Mouse (Mus musculus): ENCODE measurements around the gene Mras. TPM values are rescaled to one million over a fixed set of nuclear protein-coding genes. Genes with fewer than 3 reads are reported as not detected.

Mras gene
- polyA plus RNA-seq, 1 experiment from 2014 or later: 7.5 TPM

DNA sequence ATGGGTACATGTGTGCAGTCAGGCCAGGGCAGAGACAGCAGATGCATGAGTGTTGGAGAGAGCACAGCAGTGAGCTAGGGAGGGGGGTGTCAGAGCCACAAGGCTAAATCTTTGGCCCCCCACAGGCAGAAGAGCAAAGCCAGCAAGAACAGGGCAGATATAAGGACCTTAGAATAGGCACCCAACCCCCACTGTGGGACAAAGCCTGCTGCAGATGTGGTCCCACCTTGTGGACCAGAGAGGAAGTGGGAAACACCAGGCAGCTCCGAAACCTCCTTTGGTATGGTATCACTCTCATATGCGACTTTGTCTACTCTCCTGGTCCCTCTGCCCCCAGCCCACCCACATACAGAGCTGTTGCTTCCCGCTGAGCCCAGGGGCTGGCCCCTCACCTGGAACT is 15.3 kb downstream of the Mras start:
- DNase-seq (ENCODE audit: low spot score): no peak
- H3K36me3 ChIP-seq: no peaks in the 10 kb centered on the region
- peaks cover 25% of the 10 kb centered on the region for H3K4me1 ChIP-seq
- WGBS: 64% methylated on average over 3 of the region's 3 CpGs
- no peak overlapping the region for H3K27ac ChIP-seq
- no peaks in the 10 kb centered on the region for H3K27me3 ChIP-seq (ENCODE audit: insufficient read depth, poor library complexity, severe bottlenecking)
- no peak overlapping the region for H3K4me3 ChIP-seq
- no peaks in the 10 kb centered on the region for H3K9me3 ChIP-seq

- H3K27ac ChIP-seq: no peak overlapping the region
- no peaks in the 10 kb centered on the region for H3K36me3 ChIP-seq
- WGBS: 75% methylated on average over 8 of the region's 8 CpGs
- no peaks in the 10 kb centered on the region for H3K27me3 ChIP-seq (ENCODE audit: insufficient read depth, poor library complexity, severe bottlenecking)
- peaks cover 27% of the 10 kb centered on the region for H3K4me1 ChIP-seq
- no peak overlapping the region for H3K4me3 ChIP-seq
- no peak for DNase-seq (ENCODE audit: low spot score)
- H3K9me3 ChIP-seq: no peaks in the 10 kb centered on the region
Observed at GRCm38 (mm10) chr9:99419951-99420701, 17.1 kb downstream of the Mras start.

DNA sequence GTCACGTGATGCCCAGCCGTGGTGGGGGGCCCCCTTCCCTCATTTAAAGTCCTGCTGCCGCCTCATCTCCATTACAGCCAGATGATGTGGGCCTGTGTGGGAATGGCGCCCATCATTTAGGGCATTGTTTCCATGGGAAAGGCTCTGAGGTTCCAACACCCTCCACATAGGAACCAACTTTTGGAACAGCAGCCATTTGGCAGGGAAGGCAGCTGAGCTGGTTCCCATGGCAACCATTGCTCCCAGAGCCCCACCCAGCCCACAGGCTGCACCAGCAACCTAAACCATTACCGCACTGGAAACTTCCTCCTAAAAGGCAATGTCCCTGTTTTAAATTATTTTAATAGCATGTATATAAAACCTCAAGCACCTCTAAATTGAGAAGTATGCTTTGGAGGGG is 18.8 kb downstream of the Mras start:
- DNase-seq (ENCODE audit: low spot score): no peak
- H3K27me3 ChIP-seq (ENCODE audit: insufficient read depth, poor library complexity, severe bottlenecking): no peaks in the 10 kb centered on the region
- H3K9me3 ChIP-seq: no peaks in the 10 kb centered on the region
- peaks cover 13% of the 10 kb centered on the region; the same call in 1 of the 2 replicates for H3K4me1 ChIP-seq
- 69% methylated on average over 5 of the region's 5 CpGs for WGBS
- H3K27ac ChIP-seq: no peak overlapping the region
- H3K4me3 ChIP-seq: no peak overlapping the region
- H3K36me3 ChIP-seq: no peaks in the 10 kb centered on the region

GRCm38 (mm10) chr9:99417288-99417846 is 19.8 kb downstream of the Mras start:
- no peak for DNase-seq (ENCODE audit: low spot score)
- Histone ChIP-seq H3K27me3 (ENCODE audit: insufficient read depth, poor library complexity, severe bottlenecking) (no peaks in the 10 kb centered on the region), H3K4me3 (no peak overlapping the region), H3K4me1 (peaks cover 12% of the 10 kb centered on the region; the same call in 1 of the 2 replicates), H3K27ac (no peak overlapping the region), H3K36me3 (no peaks in the 10 kb centered on the region), H3K9me3 (no peaks in the 10 kb centered on the region)
- WGBS: 70% methylated on average over 4 of the region's 4 CpGs

- 84% methylated on average over 3 of the region's 3 CpGs for WGBS
- no peaks in the 10 kb centered on the region for H3K27me3 ChIP-seq (ENCODE audit: insufficient read depth, poor library complexity, severe bottlenecking)
- H3K9me3 ChIP-seq: no peaks in the 10 kb centered on the region
- H3K36me3 ChIP-seq: no peaks in the 10 kb centered on the region
- DNase-seq (ENCODE audit: low spot score): no peak
- H3K4me1 ChIP-seq: peaks cover 17% of the 10 kb centered on the region
- H3K27ac ChIP-seq: no peak overlapping the region
- H3K4me3 ChIP-seq: no peak overlapping the region
Observed at GRCm38 (mm10) chr9:99416809-99417208, 20.4 kb downstream of the Mras start.

DNA sequence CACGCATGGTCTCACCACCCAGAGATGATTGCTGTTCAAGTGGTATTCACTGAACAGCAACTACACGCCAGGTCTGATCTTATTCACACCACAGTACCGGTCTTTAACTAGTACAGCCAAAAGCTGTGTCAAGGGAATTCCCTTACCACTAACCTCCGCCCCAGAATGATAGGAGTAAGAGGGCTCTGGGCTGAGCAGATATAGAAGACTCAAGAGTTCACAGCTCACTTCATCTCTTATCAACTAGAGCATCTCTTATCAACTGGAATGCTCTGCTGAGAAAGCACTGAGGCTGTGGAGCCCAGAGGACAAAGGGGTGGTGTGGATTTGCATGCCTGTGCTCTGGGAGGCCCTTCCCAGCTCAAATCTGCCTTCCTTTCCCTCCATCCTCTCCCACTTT is 25.4 kb downstream of the Mras start:
- H3K27ac ChIP-seq: no peak overlapping the region
- H3K4me3 ChIP-seq: no peak overlapping the region
- no peaks in the 10 kb centered on the region for H3K27me3 ChIP-seq (ENCODE audit: insufficient read depth, poor library complexity, severe bottlenecking)
- peaks cover 13% of the 10 kb centered on the region; the same call in 1 of the 2 replicates for H3K4me1 ChIP-seq
- H3K9me3 ChIP-seq: no peaks in the 10 kb centered on the region
- DNase-seq (ENCODE audit: low spot score): no peak
- no peaks in the 10 kb centered on the region for H3K36me3 ChIP-seq
- WGBS: 58% methylated on average over 4 of the region's 4 CpGs

DNA sequence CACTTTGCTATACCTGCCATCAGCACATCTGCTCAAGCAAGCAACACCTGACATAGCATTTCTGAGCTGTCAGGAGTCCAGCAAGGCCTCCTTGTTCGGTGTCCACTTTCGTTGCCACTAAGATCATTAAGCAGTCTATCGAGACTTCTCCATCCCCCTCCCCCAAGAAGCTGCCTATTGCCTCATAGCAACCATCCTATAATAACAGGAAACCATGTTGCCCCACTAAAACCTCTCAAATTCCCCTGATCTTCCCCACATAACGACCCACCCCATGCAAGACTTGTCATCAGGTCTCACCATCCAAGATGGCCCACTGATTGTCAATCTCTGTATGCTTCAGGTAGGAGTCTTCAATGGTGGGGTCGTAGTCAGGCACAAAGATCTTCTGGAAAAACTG is 26.1 kb downstream of the Mras start:
- Histone ChIP-seq H3K9me3 (no peaks in the 10 kb centered on the region), H3K36me3 (no peaks in the 10 kb centered on the region), H3K4me3 (no peak overlapping the region), H3K27ac (no peak overlapping the region), H3K27me3 (ENCODE audit: insufficient read depth, poor library complexity, severe bottlenecking) (no peaks in the 10 kb centered on the region), H3K4me1 (peaks cover 10% of the 10 kb centered on the region; the same call in 1 of the 2 replicates)
- DNase-seq (ENCODE audit: low spot score): no peak
- 89% methylated on average over 5 of the region's 5 CpGs for WGBS

- 75% methylated on average over 3 of the region's 3 CpGs for WGBS
Observed at GRCm38 (mm10) chr9:99409280-99409679, 27.9 kb downstream of the Mras start.

GRCm38 (mm10) chr9:99401288-99401974 is 35.8 kb downstream of the Mras start:
- Histone ChIP-seq H3K27me3 (ENCODE audit: insufficient read depth, poor library complexity, severe bottlenecking) (no peaks in the 10 kb centered on the region), H3K4me3 (no peak overlapping the region), H3K4me1 (no peaks in the 10 kb centered on the region), H3K36me3 (no peaks in the 10 kb centered on the region), H3K27ac (no peak overlapping the region), H3K9me3 (no peaks in the 10 kb centered on the region)
- no peak for DNase-seq (ENCODE audit: low spot score)
- 82% methylated on average over 9 of the region's 9 CpGs for WGBS

More at GRCm38 (mm10) chr9:99409280-99409679, 27.9 kb downstream of the Mras start:
- Histone ChIP-seq H3K9me3 (no peaks in the 10 kb centered on the region), H3K4me3 (no peak overlapping the region), H3K27me3 (ENCODE audit: insufficient read depth, poor library complexity, severe bottlenecking) (no peaks in the 10 kb centered on the region), H3K36me3 (no peaks in the 10 kb centered on the region), H3K4me1 (peaks cover 10% of the 10 kb centered on the region; the same call in 1 of the 2 replicates), H3K27ac (no peak overlapping the region)
- no peak for DNase-seq (ENCODE audit: low spot score)

DNA sequence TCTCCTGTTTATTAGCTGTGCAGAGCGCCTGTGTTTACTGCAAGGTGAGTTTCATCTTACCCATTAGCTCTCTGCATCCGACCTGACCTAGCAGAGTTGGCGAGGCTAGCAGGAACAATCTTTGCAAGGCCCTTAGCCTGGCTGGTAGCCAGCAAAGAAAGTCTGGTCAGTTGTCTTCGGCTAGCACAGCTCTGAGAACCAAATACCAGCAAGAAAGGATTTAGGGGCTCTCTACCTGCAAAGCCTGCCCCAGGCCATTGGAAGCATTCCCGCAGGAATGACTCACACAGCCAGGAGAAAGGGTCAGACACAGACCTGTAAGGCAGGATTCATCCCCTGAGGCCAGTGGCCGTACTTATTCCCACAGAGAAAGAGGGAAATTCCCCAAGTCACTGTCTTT is 36.4 kb downstream of the Mras start:
- Histone ChIP-seq H3K36me3 (no peaks in the 10 kb centered on the region), H3K9me3 (no peaks in the 10 kb centered on the region), H3K4me3 (no peak overlapping the region), H3K27ac (no peak overlapping the region), H3K4me1 (peaks cover 3% of the 10 kb centered on the region; the same call in 1 of the 2 replicates), H3K27me3 (ENCODE audit: insufficient read depth, poor library complexity, severe bottlenecking) (no peaks in the 10 kb centered on the region)
- DNase-seq (ENCODE audit: low spot score): no peak
- 75% methylated on average over 6 of the region's 6 CpGs for WGBS

DNA sequence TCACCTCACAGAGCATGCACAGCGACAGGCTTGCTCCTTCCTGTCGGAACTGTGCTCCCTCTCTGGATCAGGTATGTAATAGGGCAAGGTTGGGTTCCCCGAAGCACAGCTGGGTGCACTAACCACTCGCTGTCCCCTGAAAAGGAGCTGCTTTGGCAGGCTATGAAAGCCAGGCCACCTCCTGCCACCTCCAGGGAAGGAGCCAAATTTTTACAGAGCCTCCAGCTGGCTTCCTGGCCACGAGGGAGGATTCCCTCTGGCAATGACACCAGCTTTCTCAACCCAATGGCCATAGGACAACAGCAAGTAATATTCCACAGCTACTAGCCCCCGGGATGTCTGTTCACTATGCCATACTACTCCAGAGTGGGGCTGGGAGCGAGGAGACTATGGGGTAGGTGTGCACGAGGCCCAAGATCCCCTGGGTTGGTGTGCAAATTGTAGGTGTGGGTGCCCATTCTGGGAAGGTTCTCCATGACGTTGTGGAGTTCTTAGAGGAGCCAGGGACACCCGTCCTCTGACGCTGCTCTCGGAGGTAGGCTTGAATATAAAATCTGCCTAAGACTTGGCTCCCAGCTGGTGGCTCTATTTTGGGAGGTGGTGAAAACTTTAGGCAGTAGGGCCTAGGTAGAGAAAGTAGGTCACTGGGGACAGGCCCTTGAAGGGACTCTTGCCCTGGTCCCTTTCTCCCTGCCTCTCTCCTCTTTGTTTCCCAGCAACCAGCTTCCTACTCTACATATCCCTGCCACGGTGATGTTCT is 39.9 kb downstream of the Mras start:
- Histone ChIP-seq H3K27me3 (ENCODE audit: insufficient read depth, poor library complexity, severe bottlenecking) (no peaks in the 10 kb centered on the region), H3K4me3 (no peak overlapping the region)
- 78% methylated on average over 13 of the region's 13 CpGs for WGBS

GRCm38 (mm10) chr9:99394366-99394765 is 42.8 kb downstream of the Mras start:
- no peaks in the 10 kb centered on the region for H3K27me3 ChIP-seq (ENCODE audit: insufficient read depth, poor library complexity, severe bottlenecking)
- peaks cover 12% of the 10 kb centered on the region; the same call in 1 of the 2 replicates for H3K36me3 ChIP-seq
- H3K9me3 ChIP-seq: no peaks in the 10 kb centered on the region
- WGBS: 81% methylated on average over 11 of the region's 11 CpGs
- H3K4me1 ChIP-seq: peaks cover 11% of the 10 kb centered on the region
- H3K4me3 ChIP-seq: no peak overlapping the region
- no peak overlapping the region for H3K27ac ChIP-seq
- no peak for DNase-seq (ENCODE audit: low spot score)

More for the DNA sequence above, 39.9 kb downstream of the Mras start:
- H3K4me1 ChIP-seq: peaks cover 11% of the 10 kb centered on the region
- no peak for DNase-seq (ENCODE audit: low spot score)
- H3K27ac ChIP-seq: 0 out of 2 replicates have a peak overlapping the region, but pooled peaks have one; percentile 3
- H3K9me3 ChIP-seq: no peaks in the 10 kb centered on the region
- peaks cover 7% of the 10 kb centered on the region; the same call in 1 of the 2 replicates for H3K36me3 ChIP-seq
